Mouse (Mus musculus) urinary bladder, postnatal 10 days (tissue): ENCODE measurements around the gene Gm21969.

Source experiments
- DNase-seq: peaks from one replicate; pipeline ENCODE4 v3.0.0; 2022; ENCODE audit warnings: low spot score

The Gm21969 gene

DNA sequence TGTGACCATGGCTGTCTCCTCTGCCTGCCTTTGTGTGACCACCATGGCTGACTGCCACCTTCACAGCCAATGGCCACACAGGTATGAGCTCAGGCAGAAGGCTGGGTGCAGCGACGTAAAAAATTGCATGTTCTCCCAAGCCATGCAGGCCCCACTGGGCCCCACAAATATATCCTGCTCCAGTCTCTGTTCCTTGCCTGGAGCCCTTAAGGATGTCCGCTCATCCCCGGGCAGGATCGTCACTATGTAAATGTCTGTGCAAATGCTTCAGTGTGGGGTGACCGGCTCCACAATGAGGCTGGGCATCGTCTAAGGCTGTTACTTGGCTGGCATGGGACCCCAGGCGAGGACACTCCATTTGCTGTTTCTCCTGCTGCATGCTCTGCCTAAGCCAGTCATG, 50.3 kb downstream of the Gm21969 start, which contains the start of gene Tas1r2:
Gene Tas1r2, plus strand, starts transcription at position 301 of the 400 bp plus-strand sequence.
- DNase-seq = no peak

DNA sequence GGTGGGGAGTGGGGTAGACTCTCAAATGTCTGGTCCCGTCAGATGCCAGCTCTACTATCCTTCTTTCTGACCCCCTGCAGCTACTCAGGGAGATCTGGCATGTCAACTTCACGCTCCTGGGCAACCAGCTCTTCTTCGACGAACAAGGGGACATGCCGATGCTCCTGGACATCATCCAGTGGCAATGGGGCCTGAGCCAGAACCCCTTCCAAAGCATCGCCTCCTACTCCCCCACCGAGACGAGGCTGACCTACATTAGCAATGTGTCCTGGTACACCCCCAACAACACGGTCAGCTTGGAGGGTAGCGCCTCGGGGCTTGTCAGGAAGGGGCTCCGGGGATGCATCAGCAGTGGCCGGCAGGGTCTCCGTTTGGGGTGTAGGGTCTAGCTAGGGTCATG, 58.9 kb downstream of the Gm21969 start:
- no peak for DNase-seq

DNA sequence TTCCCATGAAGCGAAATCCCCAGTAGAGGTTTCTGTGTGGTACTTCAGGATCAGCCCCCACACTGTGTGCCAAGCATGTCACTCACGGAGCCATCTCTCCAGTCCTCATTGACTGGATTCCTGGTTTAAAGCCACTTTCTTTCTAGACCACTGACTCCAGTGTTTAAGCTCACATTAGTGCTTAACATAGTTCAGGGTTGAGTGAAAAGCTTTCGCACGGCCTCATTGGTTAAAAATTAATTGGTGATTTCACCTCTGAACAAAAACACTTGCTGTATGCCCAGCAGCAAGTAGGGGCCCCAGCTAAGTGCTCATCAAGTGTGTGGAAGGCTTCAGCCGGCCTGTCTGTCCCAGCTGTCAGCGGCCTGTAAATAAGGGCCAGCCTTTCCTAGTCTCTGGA, 64.6 kb downstream of the Gm21969 start:
- DNase-seq = no peak

DNA sequence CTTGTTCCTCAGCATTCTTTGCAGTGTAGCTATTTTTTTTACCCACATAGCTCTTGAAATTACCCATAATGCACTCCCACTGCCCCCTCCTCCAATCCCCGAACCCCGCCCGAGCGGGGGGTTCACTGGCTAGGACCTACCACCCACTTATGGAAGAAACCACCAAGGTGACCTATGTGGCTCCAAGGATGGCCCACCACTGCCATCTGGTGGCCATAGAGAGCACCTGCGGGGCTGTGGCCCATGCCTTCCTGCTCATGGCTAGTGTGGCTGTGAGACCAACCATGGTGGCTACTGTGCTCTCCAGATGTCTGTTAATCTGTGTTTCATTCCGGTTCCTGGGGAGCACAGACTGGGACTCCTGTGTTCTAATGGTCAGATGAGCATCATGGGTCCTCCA, 66.9 kb downstream of the Gm21969 start:
- DNase-seq = no peak

DNA sequence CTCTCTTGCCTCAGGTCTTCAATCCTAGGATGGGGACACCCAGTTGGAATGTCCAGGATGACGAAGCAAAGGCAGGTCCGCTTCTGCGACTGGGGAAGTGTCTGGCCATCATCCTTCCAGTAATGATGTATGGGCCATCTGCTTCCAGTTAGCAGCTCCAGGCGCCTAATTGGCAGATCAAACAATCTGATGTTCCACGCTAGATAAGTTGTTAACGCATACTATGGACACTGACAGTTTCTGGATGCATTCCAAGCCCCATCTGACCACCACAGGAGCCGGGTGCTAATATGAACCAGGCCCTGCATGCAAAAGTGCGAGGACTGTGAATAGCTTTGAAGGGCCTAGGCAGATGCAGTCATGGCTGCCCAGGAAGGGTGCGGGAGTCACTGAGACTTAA, 72.7 kb downstream of the Gm21969 start:
- DNase-seq = no peak

DNA sequence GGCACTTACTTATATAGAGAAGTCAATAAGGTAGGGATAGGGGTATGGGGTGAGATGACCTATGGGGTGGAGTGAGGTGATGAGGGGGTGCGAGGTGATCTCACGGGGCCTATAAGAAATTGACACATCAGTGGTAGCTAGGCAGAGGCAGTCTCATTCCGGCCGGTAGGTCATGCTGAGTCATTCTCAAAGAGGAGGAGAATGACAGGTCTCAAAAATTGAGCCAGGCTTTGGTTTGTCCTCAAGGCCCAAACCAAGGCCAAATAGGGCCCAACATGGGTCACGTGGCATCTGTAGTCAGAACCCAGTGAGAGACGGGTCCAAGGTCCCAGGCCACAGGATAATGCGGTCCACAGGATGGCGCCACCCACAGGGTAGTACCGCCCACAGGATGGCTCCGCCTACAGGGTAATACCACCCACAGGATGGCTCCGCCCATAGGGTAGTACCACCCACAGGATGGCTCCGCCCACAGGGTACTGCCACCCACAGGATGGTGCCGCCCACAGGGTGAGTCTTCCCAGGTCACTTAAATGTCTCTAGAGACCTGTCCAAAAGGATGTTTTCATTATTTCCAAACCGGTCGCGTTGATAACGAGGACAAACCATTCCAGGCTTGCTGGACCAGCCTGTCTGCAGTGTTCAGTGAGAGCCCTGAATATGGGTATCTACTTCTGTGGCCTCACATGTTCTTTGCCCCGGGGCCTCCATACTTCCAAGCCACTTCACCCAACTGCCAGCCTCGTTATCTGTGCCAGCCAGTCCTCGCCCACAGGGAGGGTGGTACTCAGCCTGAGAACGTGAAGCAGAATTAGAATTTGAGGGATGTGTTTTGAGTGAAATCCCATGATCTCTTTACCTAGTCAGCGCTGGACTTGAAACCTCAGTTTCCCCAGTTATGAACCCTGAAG, 81.0 kb downstream of the Gm21969 start:
- DNase-seq = no peak

DNA sequence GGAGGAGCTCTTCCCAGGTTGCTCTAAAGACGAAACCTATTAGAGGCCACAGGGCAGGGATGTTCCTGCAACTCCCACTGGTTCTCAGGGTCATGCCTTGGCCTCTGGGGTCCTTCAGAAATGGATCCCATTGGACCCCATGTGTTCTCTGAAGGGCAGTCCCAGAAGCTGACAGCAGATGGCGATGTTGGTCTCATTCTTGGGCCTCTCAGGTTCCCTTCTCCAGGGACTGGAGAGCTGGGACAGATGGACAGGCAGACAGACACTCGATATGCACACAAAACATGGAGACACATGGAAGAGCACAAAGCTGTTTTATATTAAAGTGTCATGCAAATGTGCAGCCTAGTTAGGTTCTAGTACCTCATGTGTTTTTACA, 81.6 kb downstream of the Gm21969 start:
- no peak for DNase-seq

DNA sequence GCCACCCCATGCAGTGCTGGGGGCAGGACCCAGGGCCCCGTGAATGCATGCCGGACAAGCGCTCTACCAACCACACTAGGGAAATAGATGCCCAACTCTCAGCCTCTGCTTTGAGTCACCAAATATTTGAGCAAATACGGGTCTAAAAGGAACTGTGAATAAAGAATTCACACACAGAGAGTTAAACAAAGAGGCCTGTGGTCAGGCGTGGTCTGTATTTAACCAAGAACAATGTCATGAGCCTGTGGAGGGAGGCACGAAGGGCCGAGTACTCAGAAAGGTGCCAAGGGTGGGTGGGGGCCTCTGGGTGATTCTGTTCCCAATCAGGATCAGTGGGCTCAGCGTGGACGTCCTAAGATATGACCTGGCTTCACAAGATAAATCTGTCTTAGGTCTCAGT, 85.1 kb downstream of the Gm21969 start:
- DNase-seq = no peak

DNA sequence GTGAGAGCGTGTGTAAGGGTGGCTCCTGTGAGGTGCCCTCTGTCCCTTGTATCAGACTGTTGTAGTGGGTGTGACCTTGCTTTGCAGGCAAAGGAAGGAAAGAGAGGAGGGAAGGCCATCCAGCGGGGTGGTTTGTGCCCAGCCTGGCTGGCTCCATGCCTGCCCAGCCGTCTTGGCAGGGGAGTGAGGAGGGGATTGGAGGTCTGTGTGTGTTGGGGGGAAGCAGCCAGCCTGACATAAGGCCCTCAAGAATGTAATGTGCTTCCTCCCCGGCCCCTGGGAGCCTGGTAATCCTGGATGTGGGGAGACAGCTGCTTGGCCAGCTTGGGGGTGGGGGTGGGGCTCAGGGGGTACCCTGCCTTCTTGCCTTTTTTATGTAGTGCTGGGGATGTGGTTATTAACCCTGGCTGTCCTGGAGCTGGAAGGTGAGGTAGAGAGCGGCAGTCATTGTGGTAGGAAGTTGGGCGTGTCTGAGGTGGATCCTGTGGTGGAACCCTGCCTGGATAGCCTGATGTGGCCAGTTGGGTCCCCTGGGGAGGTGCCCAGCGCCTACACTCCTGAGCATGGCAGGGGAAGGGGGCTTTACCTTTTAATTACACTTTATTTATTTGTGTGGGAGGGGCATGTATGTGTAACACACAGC, 86.8 kb downstream of the Gm21969 start:
- DNase-seq = no peak

DNA sequence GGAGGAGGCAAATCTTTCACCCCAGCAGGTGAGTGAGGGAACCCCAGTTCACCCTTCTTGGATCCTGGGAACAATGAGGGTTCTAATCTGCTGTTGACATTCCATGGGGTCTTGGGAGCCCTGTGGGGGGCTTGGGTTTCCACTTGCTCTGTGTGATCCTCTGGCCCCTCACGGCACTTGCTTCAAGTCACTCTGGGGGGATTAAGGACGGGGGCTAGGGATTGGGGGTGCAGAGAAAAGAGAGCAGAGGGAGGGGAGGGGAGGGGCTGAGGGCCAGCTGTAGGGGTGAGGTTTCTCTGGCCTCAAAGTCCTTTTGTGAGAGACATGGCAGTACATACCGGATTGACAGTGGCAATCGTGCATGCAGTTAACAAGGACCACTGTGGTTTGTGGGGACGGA, 90.3 kb downstream of the Gm21969 start:
- no peak for DNase-seq

DNA sequence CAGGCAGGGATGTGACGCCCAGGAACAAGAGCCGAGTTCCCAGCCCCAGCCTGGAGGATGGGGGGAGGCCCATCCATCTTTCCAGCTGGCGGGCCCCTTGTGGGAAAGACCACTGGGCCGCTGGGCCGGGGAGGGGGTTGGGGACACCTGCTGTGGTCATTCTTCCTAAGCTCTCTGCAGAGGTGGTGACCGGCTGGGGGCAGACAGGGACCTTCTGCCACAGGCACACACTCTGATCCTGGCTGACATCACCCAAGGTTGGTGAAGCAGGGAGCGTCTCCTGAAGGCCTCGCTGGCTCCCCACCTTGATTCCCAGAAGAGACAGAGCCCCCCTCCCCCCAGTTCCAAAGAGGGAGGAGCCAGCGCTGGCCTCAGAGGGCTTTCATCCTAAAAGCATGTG, 94.8 kb downstream of the Gm21969 start:
- DNase-seq = no peak

DNA sequence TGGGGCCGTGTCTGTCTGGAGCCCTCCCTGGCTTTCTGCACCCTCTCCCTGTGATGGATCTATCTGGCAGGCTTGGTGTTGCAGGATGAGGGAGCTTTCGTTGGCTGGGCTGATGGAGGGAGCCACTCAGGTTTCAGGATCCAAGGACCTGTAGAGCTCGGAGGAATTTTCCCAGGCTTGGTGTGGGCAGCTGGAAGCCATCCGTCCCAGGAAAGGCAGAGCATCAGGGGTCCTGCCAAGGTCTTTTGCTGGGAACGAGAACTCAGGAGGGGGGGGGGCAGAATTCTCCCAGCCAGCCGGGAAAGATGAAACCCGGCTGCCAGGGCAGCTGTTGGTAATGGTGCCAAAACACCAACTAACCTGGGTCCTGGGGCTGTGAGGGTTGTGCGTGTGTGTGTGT, 95.6 kb downstream of the Gm21969 start:
- DNase-seq = no peak

DNA sequence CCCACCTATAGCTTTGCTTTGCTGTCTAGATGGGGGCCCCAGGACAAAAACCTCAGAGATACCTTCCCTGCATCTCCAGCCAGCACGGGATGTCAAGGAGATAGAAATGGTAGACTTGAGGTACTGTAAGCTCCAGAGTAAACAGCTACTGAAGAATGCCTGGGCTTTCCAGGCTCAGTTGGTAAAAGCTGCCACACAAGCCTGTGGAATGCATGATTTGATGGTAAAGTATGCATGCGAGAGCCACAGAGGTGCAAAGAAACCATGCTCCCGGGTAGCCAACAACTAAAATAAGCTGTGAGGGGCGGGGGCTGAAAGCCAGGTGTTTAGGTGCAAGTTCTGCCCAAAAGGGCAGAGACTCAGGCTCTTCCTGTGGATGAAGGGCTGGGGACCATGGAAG, 99.9 kb downstream of the Gm21969 start:
- no peak for DNase-seq

DNA sequence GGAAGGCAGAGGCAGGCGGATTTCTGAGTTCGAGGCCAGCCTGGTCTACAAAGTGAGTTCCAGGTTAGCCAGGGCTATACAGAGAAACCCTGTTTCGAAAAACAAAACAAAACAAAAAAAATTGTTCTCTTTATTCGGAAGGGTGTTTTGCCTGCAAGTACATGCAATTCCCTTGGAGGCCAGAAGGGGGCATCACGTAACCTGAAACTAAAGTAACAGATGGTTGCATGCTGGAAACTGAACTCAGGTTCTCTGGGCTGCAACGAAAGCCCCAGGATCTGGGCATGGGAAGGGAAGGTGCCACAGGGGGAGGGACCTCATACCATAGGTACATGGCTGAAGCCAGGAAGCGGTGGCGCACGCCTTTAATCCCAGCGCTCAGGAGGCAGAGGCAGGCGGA, 100.5 kb downstream of the Gm21969 start:
- DNase-seq = no peak

DNA sequence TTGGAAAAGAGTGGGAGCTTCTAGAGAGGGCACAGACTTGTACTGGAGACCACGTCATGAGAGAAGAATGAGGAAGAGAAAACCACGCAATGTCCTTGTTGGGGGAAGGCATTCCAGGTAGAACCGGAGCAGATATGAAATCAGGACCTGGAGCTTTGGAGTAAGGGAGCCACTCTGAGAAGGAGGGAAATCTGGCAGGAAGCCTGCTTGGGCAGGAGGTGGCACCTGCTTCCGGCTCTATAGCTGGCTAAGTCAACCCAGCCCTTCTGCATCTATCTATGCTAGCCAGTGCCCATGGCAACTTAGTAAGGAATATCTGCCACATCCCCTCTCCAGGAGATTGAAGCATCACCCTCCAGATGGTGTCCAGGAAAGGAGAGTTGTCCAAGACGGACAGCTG, 103.0 kb downstream of the Gm21969 start:
- no peak for DNase-seq

DNA sequence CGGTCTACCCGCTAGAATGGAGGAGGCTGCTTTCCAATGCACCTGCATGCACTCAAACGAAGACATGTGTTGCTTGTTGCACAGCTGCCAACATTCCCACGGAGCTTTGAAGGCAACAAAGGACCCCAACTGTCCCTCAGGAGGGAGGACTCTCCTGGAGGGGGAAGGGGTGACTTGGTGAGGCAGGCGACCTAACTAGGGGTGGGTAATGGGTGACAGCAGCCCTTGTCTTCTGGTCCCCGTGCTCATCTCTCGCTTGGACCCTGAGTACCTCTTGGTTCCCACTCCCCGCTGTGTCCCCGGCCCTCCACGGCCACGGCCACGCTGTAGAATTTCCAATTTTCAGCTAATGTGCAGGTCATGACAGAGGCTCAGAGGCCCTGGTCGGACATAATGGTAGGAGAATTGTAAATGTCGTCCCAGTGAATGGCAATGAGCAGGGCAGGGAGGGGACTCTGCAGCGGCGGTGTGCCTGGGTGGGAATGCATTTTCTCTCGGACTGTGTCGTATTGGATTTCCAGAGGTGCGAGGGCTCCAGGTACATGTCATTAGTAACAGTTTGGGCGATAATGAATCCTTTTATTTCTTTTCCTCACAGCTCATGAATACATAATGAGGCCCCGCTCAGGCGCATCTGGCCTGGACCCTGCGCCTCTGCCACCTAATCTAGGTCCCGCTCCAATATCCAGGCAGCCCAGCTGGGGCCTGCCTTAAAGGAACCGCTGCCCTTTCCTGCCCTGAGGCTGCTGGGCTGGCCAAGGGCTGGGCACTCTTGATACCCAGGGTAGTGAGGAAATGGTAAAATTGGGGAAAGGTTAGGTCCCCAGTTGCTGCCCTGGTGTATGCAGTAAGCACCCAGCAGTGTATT, 107.7 kb downstream of the Gm21969 start:
- no peak for DNase-seq
